Mouse (Mus musculus): ENCODE results near the gene Wdr13.
"Not testable (repeated sequence)": the region's sequence is repeated elsewhere in the genome, so short reads cannot be mapped to it uniquely, and the experiment has no call there.

Wdr13 gene

GRCm38 (mm10) chrX:8105019-8105418 lies 27.7 kb downstream of the Wdr13 start:
- no peak for DNase-seq (ENCODE audit: low spot score)

- DNase-seq (ENCODE audit: low spot score), result no peak
Observed at GRCm38 (mm10) chrX:8102213-8102668, 30.5 kb downstream of the Wdr13 start.

- DNase-seq (ENCODE audit: low spot score), result peak; percentile 62
Observed at GRCm38 (mm10) chrX:8101017-8101416, 31.7 kb downstream of the Wdr13 start.

- DNase-seq (ENCODE audit: low spot score), result no peak
Observed at GRCm38 (mm10) chrX:8099435-8099834, 33.3 kb downstream of the Wdr13 start.

GRCm38 (mm10) chrX:8096787-8097242 lies 35.9 kb downstream of the Wdr13 start:
- peak; percentile 99 for DNase-seq (ENCODE audit: low spot score)

GRCm38 (mm10) chrX:8096068-8096786 lies 36.5 kb downstream of the Wdr13 start:
- not testable (repeated sequence) for DNase-seq (ENCODE audit: low spot score)

GRCm38 (mm10) chrX:8095546-8095945 lies 37.1 kb downstream of the Wdr13 start:
- no peak for DNase-seq (ENCODE audit: low spot score)

- not testable (repeated sequence) for DNase-seq (ENCODE audit: low spot score)
Observed at GRCm38 (mm10) chrX:8090954-8091347, 41.7 kb downstream of the Wdr13 start.

- DNase-seq (ENCODE audit: low spot score), result no peak
Observed at GRCm38 (mm10) chrX:8090346-8090953, 42.2 kb downstream of the Wdr13 start, which contains the start of gene Was. Was (minus strand) TSS chrX:8090498.

GRCm38 (mm10) chrX:8089746-8090145 lies 42.9 kb downstream of the Wdr13 start:
- no peak for DNase-seq (ENCODE audit: low spot score)

GRCm38 (mm10) chrX:8085611-8086010 lies 47.1 kb downstream of the Wdr13 start:
- no peak for DNase-seq (ENCODE audit: low spot score)

GRCm38 (mm10) chrX:8084771-8085259 lies 47.9 kb downstream of the Wdr13 start:
- DNase-seq (ENCODE audit: low spot score), result no peak

GRCm38 (mm10) chrX:8075104-8075503 lies 57.6 kb downstream of the Wdr13 start:
- no peak for DNase-seq (ENCODE audit: low spot score)

- DNase-seq (ENCODE audit: low spot score), result peak; percentile 96
Observed at GRCm38 (mm10) chrX:8074430-8075014, 58.2 kb downstream of the Wdr13 start, which contains the start of gene Suv39h1. Suv39h1 (minus strand) TSS chrX:8074760.

- DNase-seq (ENCODE audit: low spot score), result no peak
Observed at GRCm38 (mm10) chrX:8073881-8074429, 58.7 kb downstream of the Wdr13 start.
